Mouse (Mus musculus) limb, embryonic 10.5 days (tissue): ENCODE data around the gene Ldhb. TPM values are rescaled to one million over a fixed set of nuclear protein-coding genes. Genes with fewer than 3 reads are reported as not detected.
"Not testable (repeated sequence)": the region's sequence is repeated elsewhere in the genome, so short reads cannot be mapped to it uniquely, and the experiment has no call there.

ENCODE experiments used
- DNase-seq: peaks from one replicate; pipeline ENCODE4 v3.0.0-alpha.2; 2017; ENCODE audit warnings: low spot score
- H3K27ac ChIP-seq: fragments of 300-500 bp; sonication (generic); 2 replicates; pipeline ENCODE4 v1.5.1; 2016; ENCODE audit warnings: mild to moderate bottlenecking
- H3K27me3 ChIP-seq: fragments of 300-500 bp; sonication (generic); 2 replicates; pipeline ENCODE4 v1.6.1; 2016; ENCODE audit warnings: low read depth, mild to moderate bottlenecking; ENCODE audit not compliant: poor library complexity, severe bottlenecking
- H3K36me3 ChIP-seq: fragments of 300-500 bp; sonication (generic); 2 replicates; pipeline ENCODE4 v1.6.1; 2016; ENCODE audit warnings: mild to moderate bottlenecking, moderate library complexity
- H3K4me1 ChIP-seq: fragments of 300-500 bp; sonication (generic); 2 replicates; pipeline ENCODE4 v1.6.1; 2016
- H3K4me3 ChIP-seq: fragments of 300-500 bp; sonication (generic); 2 replicates; pipeline ENCODE4 v1.5.1; 2016; ENCODE audit warnings: mild to moderate bottlenecking, moderate library complexity
- H3K9me3 ChIP-seq: fragments of 300-500 bp; sonication (generic); replicated peaks from 2 replicates; pipeline ENCODE4 v1.6.1; 2016; ENCODE audit warnings: mild to moderate bottlenecking
- WGBS: fragments of 180-500 bp; shearing (Covaris S2); methylation state at CpG from one replicate; pipeline ENCODE4 v1.1.7; 2016; 5-methylcytosine and 5-hydroxymethylcytosine counted together
- polyA plus RNA-seq: library from polyadenylated mRNA; unstranded; fragments of >200 nt; fragmentation: Nextera tagmentation; extraction: Ambion mirVana; gene quantifications from 2 replicates; pipeline ENCODE4 v1.2.1, GENCODE M21; 2016

Gene Ldhb
- polyA plus RNA-seq, 1 experiment from 2014 or later: 535 TPM

GRCm38 (mm10) chr6:142532686-142533085 is 24.9 kb upstream of the Ldhb start:
- no peak overlapping the region for H3K27ac ChIP-seq
- WGBS: 95% methylated on average over 2 of the region's 2 CpGs

GRCm38 (mm10) chr6:142532141-142532540 is 24.4 kb upstream of the Ldhb start:
- H3K27ac ChIP-seq: no peak overlapping the region
- H3K27me3 ChIP-seq: no peaks in the 10 kb centered on the region
- H3K9me3 ChIP-seq: no peaks in the 10 kb centered on the region
- no peaks in the 10 kb centered on the region for H3K36me3 ChIP-seq
- DNase-seq: no peak
- 93% methylated on average over 17 of the region's 17 CpGs for WGBS
- H3K4me1 ChIP-seq: no peaks in the 10 kb centered on the region
- H3K4me3 ChIP-seq: no peak overlapping the region

More at GRCm38 (mm10) chr6:142532686-142533085, 24.9 kb upstream of the Ldhb start:
- Histone ChIP-seq H3K9me3 (no peaks in the 10 kb centered on the region), H3K4me3 (no peak overlapping the region), H3K27me3 (no peaks in the 10 kb centered on the region), H3K36me3 (no peaks in the 10 kb centered on the region), H3K4me1 (no peaks in the 10 kb centered on the region)
- no peak for DNase-seq

GRCm38 (mm10) chr6:142530378-142530777 is 22.6 kb upstream of the Ldhb start:
- Histone ChIP-seq H3K27me3 (no peaks in the 10 kb centered on the region), H3K4me1 (no peaks in the 10 kb centered on the region), H3K9me3 (no peaks in the 10 kb centered on the region), H3K36me3 (no peaks in the 10 kb centered on the region), H3K27ac (no peak overlapping the region), H3K4me3 (no peak overlapping the region)
- no peak for DNase-seq
- 80% methylated on average over 5 of the region's 5 CpGs for WGBS

DNA sequence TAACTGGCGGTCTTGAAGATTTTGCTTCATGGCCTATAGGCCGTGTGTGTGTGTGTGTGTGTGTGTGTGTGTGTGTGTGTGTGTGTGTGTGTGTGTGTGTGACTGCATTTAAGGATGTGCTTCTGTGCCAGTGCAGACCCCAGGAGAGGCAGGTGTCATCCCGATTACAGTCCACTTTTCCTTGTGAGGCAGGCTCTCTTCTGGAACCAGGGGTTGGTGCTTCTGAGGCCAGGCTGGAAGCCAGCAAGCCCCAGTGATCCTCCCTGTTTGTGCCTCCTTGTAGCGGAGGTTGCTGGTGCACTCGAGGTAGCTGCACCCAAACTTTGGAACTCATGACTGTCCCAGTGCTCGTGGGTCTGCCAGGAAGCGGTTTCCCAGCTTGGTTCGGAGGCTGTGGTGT is 21.9 kb upstream of the Ldhb start:
- no peak for DNase-seq
- Histone ChIP-seq H3K27me3 (no peaks in the 10 kb centered on the region), H3K4me1 (no peaks in the 10 kb centered on the region), H3K4me3 (no peak overlapping the region), H3K36me3 (no peaks in the 10 kb centered on the region), H3K9me3 (no peaks in the 10 kb centered on the region), H3K27ac (no peak overlapping the region)
- WGBS: 91% methylated on average over 8 of the region's 8 CpGs

DNA sequence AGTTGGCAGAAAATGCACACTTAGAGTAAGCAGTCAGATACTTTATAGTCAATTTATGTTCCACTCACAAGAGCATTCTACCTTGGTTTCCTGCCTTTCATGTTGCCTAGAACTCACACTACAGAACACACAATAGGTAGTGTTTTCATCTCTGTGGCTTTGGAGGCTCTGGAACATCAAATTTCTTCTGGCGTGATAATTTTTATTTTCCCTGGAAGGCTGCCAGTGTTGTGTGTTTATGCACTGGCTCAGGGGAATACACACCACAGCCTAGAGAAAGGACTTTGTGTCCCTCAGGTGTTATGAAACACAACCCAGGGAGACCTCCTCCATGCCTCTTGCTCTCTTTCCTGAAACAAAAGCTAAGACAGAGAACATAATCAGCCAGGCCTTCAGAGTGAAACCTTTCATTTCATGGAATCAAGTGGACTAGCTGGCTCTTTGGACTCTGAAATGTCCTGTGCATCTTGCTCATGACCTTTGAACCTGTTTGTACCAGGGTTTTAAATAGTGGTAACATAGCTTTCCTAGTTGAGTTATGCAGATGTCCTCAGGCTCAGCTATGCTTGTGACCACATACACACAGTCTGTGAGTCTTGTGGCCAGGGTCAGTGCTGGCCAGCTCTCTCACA is 20.3 kb upstream of the Ldhb start:
- Histone ChIP-seq H3K4me3 (no peak overlapping the region), H3K36me3 (no peaks in the 10 kb centered on the region), H3K27me3 (no peaks in the 10 kb centered on the region), H3K4me1 (no peaks in the 10 kb centered on the region), H3K27ac (no peak overlapping the region), H3K9me3 (no peaks in the 10 kb centered on the region)
- no peak for DNase-seq
- WGBS: 86% methylated on average over 1 of the region's 1 CpGs

- Histone ChIP-seq H3K27me3 (no peaks in the 10 kb centered on the region), H3K9me3 (no peaks in the 10 kb centered on the region), H3K27ac (no peak overlapping the region), H3K4me3 (no peak overlapping the region), H3K4me1 (no peaks in the 10 kb centered on the region), H3K36me3 (no peaks in the 10 kb centered on the region)
- WGBS: 14% methylated on average over 4 of the region's 4 CpGs
- DNase-seq: peak; percentile 79
These were observed 17.0 kb upstream of the Ldhb start for GRCm38 (mm10) chr6:142524635-142525308.

GRCm38 (mm10) chr6:142521591-142522110 is 13.9 kb upstream of the Ldhb start:
- Histone ChIP-seq H3K27ac (no peak overlapping the region), H3K36me3 (no peaks in the 10 kb centered on the region), H3K27me3 (no peaks in the 10 kb centered on the region), H3K4me1 (no peaks in the 10 kb centered on the region), H3K9me3 (no peaks in the 10 kb centered on the region), H3K4me3 (no peak overlapping the region)
- no peak for DNase-seq
- WGBS: 87% methylated on average over 12 of the region's 12 CpGs

DNA sequence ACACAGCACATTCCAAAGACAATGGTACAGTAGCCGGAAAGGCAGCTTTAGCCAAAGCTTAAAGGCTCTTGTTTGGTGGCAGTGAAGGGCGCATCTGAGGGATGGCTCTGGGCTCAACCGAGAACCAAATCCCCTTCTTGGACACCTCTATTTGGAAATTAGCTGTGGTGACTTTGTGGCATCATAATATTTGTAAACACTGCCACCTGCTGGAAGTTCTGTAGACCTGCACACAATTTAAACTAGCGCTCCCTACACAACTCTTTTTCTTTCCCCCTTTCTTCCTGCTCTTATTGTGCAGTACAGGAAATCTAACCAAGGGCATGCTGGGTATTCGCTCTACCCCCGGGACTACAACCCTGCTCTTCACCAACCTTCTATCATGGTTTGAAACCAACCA is 11.4 kb upstream of the Ldhb start:
- Histone ChIP-seq H3K4me1 (0 out of 2 replicates have a peak, but pooled peaks cover 4% of the 10 kb centered on the region), H3K36me3 (no peaks in the 10 kb centered on the region), H3K27ac (no peak overlapping the region), H3K4me3 (no peak overlapping the region), H3K27me3 (no peaks in the 10 kb centered on the region; the same call in 1 of the 2 replicates), H3K9me3 (no peaks in the 10 kb centered on the region)
- peak; percentile 40 for DNase-seq
- WGBS: 19% methylated on average over 6 of the region's 6 CpGs

DNA sequence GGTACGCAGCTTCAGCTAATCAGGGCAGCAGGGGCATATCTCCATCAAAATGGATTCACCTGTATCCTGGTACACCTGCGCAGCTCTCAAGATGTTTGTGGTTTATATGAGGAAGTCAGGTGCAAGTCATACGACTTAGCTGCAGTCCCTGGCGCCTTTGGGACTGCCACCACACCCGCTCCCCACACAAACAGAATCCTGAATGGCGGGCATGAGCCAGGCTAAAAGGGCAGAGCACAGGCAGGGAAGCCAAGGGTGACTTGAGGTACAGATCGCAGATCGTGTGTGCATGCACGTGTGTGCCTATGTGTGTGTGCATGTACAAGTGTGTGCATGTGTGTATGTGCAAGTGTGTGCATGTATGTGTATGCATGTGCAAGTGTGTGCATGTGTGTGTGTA is 7.6 kb upstream of the Ldhb start:
- not testable (repeated sequence) for H3K27ac ChIP-seq, H3K4me3 ChIP-seq, DNase-seq, H3K27me3 ChIP-seq, H3K9me3 ChIP-seq, H3K36me3 ChIP-seq
- 70% methylated on average over 9 of the region's 9 CpGs for WGBS
- H3K4me1 ChIP-seq: peaks cover 23% of the 10 kb centered on the region

- Histone ChIP-seq H3K9me3 (no peaks in the 10 kb centered on the region), H3K27ac (no peak overlapping the region), H3K4me3 (no peak overlapping the region), H3K36me3 (no peaks in the 10 kb centered on the region), H3K4me1 (peaks cover 24% of the 10 kb centered on the region), H3K27me3 (peaks cover 7% of the 10 kb centered on the region)
- 5% methylated on average over 10 of the region's 10 CpGs for WGBS
- DNase-seq: peak; percentile 59
These were observed 7.2 kb upstream of the Ldhb start for GRCm38 (mm10) chr6:142514912-142515311.

- H3K27me3 ChIP-seq: peaks cover 18% of the 10 kb centered on the region
- DNase-seq: no peak
- H3K4me3 ChIP-seq: no peak overlapping the region
- no peaks in the 10 kb centered on the region for H3K9me3 ChIP-seq
- H3K36me3 ChIP-seq: no peaks in the 10 kb centered on the region
- H3K27ac ChIP-seq: no peak overlapping the region
- H3K4me1 ChIP-seq: peaks cover 40% of the 10 kb centered on the region
- WGBS: 17% methylated on average over 3 of the region's 3 CpGs
These were observed 5.1 kb upstream of the Ldhb start for GRCm38 (mm10) chr6:142512902-142513301.

DNA sequence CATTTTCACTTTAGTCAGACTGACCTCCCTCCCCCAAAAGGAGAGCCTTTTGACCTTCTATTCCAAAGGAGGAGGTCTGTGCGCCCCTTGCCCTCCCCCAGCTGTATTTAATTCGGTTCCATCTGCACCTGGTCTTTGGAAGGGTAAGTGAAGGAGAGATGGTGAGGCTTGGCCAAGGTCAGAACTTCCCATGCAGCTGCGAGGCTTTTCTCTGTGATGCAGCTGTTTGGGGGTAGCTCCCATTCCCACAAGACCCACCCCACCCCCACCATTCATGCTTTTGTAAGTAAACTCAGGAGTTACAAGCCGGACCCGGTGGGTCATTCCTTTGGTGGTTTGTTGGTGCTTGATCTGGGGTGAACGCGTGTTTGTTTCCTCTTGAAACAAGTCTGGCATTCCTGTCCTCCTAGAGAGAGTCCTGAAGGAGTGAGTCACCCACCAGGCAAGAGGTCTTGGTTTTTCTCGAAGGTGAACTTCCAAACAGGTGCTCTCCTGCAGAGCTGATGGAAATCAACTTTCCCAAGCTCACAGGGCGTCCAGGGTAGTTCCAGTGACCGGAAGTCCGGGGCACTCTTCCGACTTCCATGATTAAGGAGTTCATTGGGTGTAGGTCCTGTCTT is 3.9 kb upstream of the Ldhb start:
- DNase-seq: peak; percentile 42
- Histone ChIP-seq H3K9me3 (no peaks in the 10 kb centered on the region), H3K27ac (no peak overlapping the region; the same call in 1 of the 2 replicates), H3K4me3 (no peak overlapping the region), H3K36me3 (no peaks in the 10 kb centered on the region), H3K4me1 (peaks cover 44% of the 10 kb centered on the region), H3K27me3 (peaks cover 18% of the 10 kb centered on the region)
- 23% methylated on average over 12 of the region's 12 CpGs for WGBS

DNA sequence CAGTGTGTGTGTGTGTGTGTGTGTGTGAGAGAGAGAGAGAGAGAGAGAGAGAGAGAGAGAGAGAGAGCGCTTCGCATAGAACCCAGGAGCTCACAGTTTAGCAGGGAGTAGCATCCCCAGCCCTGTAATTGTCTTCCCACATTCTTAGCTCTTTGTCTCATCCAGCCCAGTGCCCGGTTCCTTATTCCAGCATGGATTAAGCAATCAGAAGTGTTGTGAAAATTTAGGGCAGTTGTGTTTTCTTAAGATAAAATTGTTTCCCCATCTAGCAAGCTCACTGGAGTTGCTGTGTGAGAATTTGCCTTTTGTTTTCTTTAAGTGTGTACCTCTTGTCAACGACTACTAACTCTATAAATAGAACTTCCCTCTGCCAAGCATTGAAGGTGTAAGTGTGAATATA is 906 bp upstream of the Ldhb start:
- 26% methylated on average over 4 of the region's 4 CpGs for WGBS
- no peak overlapping the region for H3K4me3 ChIP-seq
- DNase-seq: no peak
- H3K4me1 ChIP-seq: peaks cover 60% of the 10 kb centered on the region
- H3K36me3 ChIP-seq: peaks cover 18% of the 10 kb centered on the region
- peak overlapping the region; percentile 92; the same call in 1 of the 2 replicates for H3K27ac ChIP-seq
- H3K27me3 ChIP-seq: peaks cover 18% of the 10 kb centered on the region
- no peaks in the 10 kb centered on the region for H3K9me3 ChIP-seq
